Mouse (Mus musculus) neural tube, embryonic 13.5 days (tissue): ENCODE data around the gene Pkd1l1. TPM values are rescaled to one million over a fixed set of nuclear protein-coding genes. Genes with fewer than 3 reads are reported as not detected.

ENCODE experiments used
- polyA plus RNA-seq: library from polyadenylated mRNA; unstranded; fragments of >200 nt; fragmentation: Nextera tagmentation; extraction: Ambion mirVana; gene quantifications from 2 replicates; pipeline ENCODE4 v1.2.1, GENCODE M21; 2015

The Pkd1l1 gene
- polyA plus RNA-seq, 1 experiment from 2014 or later: 0.21 TPM

Other genes with a start within 250 kb of the Pkd1l1 start
- gene Hus1, start 37.9 kb upstream of the Pkd1l1 start, polyA plus RNA-seq: 9.9 and 11.9 TPM in 2 replicates
- 0.84 and 1.0 TPM in 2 replicates for gene Gm11992, start 75.3 kb upstream of the Pkd1l1 start, polyA plus RNA-seq
- 0.22 and 0.43 TPM in 2 replicates for gene Sun3, start 75.7 kb upstream of the Pkd1l1 start, polyA plus RNA-seq
- 3.4 and 3.5 TPM in 2 replicates for gene Upp1, start 144.8 kb upstream of the Pkd1l1 start, polyA plus RNA-seq
- not detected in 2 replicates for gene Abca13, start 218.7 kb upstream of the Pkd1l1 start, polyA plus RNA-seq